Comparison of ENCODE assay signal across 13 mouse cellular contexts in the genomic region with DNA sequence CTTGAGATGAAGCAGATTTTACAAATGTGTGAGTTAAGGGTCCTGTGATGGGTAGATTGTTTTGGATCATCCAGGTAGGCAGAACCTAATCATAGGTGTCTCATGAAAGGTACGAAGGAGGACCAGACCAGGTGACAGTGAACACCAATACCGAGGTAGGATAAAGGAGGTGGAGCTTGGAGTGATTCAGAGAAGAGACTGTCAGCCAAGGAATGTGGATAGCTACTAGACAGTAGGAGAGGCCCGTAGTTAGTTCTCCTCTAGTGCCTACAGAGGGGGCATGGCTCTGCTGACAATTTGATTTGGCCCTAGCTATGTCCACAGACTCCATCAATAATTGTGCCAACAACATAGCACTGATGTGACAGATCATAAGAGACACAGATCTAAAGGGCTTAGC.
"Had no signal": no experiment of that assay in that cellular context is flagged by ENCODE, and none has a peak within 500 bp of the region (broad histone marks: within the 10 kb centered on the region; RNA-seq: fewer than 3 reads in every experiment).

No protein-coding gene starts in this region.

- H3K27me3 ChIP-seq: heart, embryonic 12.5 days; hindbrain, embryonic 13.5 days; hindbrain, embryonic 15.5 days; limb, embryonic 12.5 days had no signal

- H3K4me2 ChIP-seq: heart, embryonic 12.5 days; hindbrain, embryonic 13.5 days; hindbrain, embryonic 15.5 days; limb, embryonic 12.5 days; liver, embryonic 11.5 days had no signal

- H3K4me3 ChIP-seq: heart, embryonic 10.5 days; heart, embryonic 12.5 days; hindbrain, embryonic 13.5 days; hindbrain, embryonic 15.5 days; layer of hippocampus, adult 2 months; left cerebral cortex, adult 2 months; limb, embryonic 10.5 days; limb, embryonic 12.5 days had no signal

- H3K9ac ChIP-seq: heart, embryonic 12.5 days; hindbrain, embryonic 13.5 days; hindbrain, embryonic 15.5 days; limb, embryonic 12.5 days had no signal

- ATAC-seq: hindbrain, postnatal 0 days; intestine, embryonic 16.5 days had no signal

- H3K4me1 ChIP-seq: heart, embryonic 10.5 days; hindbrain, embryonic 13.5 days; hindbrain, embryonic 15.5 days; limb, embryonic 10.5 days; limb, embryonic 12.5 days had no signal

- H3K36me3 ChIP-seq: heart, embryonic 10.5 days; heart, embryonic 12.5 days; hindbrain, embryonic 13.5 days; hindbrain, embryonic 15.5 days; limb, embryonic 10.5 days; limb, embryonic 12.5 days had no signal

- DNase-seq: kidney, adult 11 months; liver had no signal

- H3K27ac ChIP-seq: heart, embryonic 10.5 days; hindbrain, embryonic 13.5 days; hindbrain, embryonic 15.5 days; hindbrain, postnatal 0 days; layer of hippocampus, adult 2 months; left cerebral cortex, adult 2 months; limb, embryonic 10.5 days; limb, embryonic 12.5 days had no signal

- H3K9me3 ChIP-seq: heart, embryonic 10.5 days; heart, embryonic 12.5 days; hindbrain, embryonic 13.5 days; hindbrain, embryonic 15.5 days; limb, embryonic 10.5 days; limb, embryonic 12.5 days had no signal
